Mouse (Mus musculus) gastrocnemius, adult 18-20 months (tissue): Measurements from ENCODE around the gene Usp1. TPM values are rescaled to one million over a fixed set of nuclear protein-coding genes. Genes with fewer than 3 reads are reported as not detected.
"Not testable (repeated sequence)": the region's sequence is repeated elsewhere in the genome, so short reads cannot be mapped to it uniquely, and the experiment has no call there.

ENCODE experiments used
- DNase-seq: peaks from one replicate; pipeline ENCODE4 v3.0.0; 2021; ENCODE audit warnings: low spot score
- total RNA-seq, 2 experiments: library from RNA; stranded (reverse); gene quantifications; 2 replicates each; pipeline ENCODE4 v1.2.3; 2021

The Usp1 gene
- total RNA-seq, 2 experiments from 2014 or later: 11.2 to 12.5 TPM

DNA sequence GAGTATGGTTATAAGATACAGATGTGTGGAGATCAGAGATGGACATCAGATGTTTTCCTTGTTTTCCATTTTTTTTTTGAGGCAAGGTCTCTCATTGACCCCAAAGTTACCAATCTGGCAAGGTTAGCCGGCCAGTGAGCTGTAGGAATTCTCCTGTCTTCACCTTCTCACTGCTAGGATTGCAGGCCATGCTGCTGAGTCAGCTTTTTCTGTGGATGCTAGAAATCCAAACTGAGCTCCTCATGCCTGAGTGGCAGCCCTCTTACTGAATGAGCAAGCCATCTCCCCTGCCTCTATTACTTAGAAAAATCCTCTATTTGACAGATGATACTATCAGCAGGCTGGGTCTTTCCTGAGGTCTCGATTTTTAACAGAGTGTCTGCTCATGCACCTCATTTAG lies 55.1 kb downstream of the Usp1 start:
- DNase-seq: no peak

DNA sequence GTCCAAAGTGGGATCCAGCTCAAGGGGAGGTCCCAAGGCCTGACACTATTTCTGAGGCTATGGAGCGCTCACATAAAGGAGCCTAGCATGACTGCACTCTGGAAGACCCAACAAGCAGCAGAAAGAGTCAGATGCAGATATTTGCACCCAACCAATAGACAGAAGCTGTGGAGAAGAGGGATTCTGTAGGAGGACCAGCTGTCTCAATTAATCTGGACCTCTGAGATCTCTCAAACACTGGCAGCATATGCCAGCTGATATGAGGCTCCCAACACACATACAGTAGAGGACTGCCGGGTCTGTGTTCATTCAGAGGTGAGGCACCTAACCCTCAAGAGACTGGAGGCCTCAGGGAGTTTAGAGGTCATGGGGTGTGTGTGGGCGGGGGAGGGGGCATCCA lies 56.4 kb downstream of the Usp1 start:
- not testable (repeated sequence) for DNase-seq

- no peak for DNase-seq
Measured at GRCm38 (mm10) chr4:98984701-98985100, 61.1 kb downstream of the Usp1 start.

Other genes with a start within 250 kb of the Usp1 start
- not detected for gene L1td1, start 197.1 kb upstream of the Usp1 start, total RNA-seq
- 1 to 10 TPM; 1.0 to 1.7 TPM for gene Kank4, start 106.3 kb upstream of the Usp1 start, total RNA-seq
- gene I0C0044D17Rik, start 100.0 kb upstream of the Usp1 start, total RNA-seq: not detected
- under 1 TPM in 1 of 2 experiments, not detected in 1; 0.45 TPM for gene Angptl3, start 107.1 kb downstream of the Usp1 start, total RNA-seq
- 1 to 10 TPM; 5.9 to 7.0 TPM for gene Dock7, start 197.1 kb downstream of the Usp1 start, total RNA-seq